Mouse (Mus musculus) heart, adult 2 months (tissue): ENCODE measurements around the gene Sema3b.

ENCODE experiments used
- CTCF ChIP-seq: fragments of 200-600 bp; IDR thresholded peaks from 2 replicates; pipeline ENCODE4 v1.8.1; 2022; ENCODE audit warnings: antibody characterized with exemption, mild to moderate bottlenecking, moderate library complexity
- POLR2A ChIP-seq: fragments of 200-500 bp; IDR thresholded peaks from 2 replicates; pipeline ENCODE4 v1.6.1; 2011; ENCODE audit warnings: mild to moderate bottlenecking, low read depth, low read length, control low read depth; ENCODE audit not compliant: insufficient read depth

DNA sequence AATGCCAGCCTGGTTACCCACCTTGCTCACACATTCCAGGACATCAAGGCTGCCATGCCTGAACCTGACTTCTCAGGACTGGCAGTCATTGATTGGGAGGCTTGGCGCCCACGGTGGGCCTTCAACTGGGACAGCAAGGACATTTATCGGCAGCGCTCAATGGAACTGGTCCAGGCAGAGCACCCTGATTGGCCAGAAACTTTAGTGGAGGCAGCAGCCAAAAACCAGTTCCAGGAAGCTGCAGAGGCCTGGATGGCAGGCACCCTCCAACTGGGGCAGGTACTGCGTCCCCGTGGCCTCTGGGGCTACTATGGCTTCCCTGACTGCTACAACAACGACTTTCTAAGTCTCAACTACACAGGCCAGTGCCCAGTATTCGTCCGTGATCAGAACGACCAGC is 31.2 kb downstream of the Sema3b start:
- no peak for TF ChIP-seq CTCF
- no peak for TF ChIP-seq POLR2A
